Mouse (Mus musculus): ENCODE measurements around the gene Tceanc2.
"Not testable (repeated sequence)": the region's sequence is repeated elsewhere in the genome, so short reads cannot be mapped to it uniquely, and the experiment has no call there.

DNA sequence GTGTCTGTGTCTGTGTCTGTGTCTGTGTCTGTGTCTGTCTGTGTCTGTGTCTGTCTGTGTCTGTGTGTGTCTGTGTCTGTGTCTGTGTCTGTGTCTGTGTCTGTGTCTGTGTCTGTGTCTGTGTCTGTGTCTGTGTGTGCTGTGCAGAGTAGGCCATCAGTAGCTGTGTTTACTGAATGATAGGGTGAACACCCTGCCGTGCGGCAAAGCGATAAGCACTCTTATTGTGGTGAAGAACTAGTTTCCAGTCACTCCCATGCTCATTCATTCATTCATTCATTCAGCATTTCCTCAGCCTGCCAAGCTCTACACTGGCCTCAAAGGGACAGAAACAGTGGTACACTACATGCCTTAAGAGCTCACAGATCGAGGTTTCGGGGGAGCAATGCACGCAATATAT lies 69.7 kb downstream of the Tceanc2 start:
- not testable (repeated sequence) for TF ChIP-seq CTCF, EP300 (IDR thresholded peaks at IDR 0.05; ENCODE audit: low read depth)

Measured in liver, postnatal 0 days (tissue).